Mouse (Mus musculus): Measurements from ENCODE around the gene Slc35g1.

The Slc35g1 gene

DNA sequence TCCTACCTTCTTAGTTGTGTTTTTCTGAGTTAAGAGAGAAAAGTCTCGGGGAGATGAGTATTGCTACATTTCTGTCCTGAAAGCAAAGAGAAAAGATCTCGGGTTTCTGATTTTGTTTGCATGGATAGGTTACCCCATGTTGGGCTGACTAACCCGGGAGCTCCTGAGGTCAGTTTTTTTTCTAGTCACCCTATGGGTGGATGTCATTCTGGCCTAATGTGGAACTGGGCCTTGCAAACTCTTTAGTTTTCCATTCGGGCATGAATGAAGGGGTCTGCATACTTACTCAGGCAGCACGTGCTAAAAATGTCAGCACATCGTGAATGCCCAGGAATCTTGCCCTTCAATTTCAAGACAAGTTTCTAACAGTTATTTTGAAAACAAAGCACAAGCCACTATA, 1.2 kb downstream of the Slc35g1 start:
- no peak for DNase-seq

GRCm38 (mm10) chr19:38398966-38399365, 3.2 kb downstream of the Slc35g1 start:
- DNase-seq: no peak

DNA sequence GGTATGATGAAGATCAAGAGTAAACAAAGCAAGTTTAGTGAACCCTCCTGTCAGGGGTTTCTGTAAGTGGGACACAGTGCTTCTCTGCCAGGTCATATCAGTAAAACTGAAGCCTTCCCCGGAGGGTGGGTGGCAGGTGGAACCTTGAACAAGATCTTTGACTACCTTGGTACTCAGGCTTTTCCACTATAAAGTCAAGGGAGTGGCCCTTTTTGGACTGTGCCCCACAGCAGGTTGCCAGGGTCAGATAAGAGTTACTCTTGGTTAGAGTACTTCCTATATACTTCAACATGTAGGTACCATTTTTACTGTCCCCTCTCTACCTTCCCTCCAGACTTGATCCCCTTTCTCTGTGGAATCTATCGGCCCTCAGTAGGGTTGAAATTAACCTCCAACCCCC, 5.1 kb downstream of the Slc35g1 start:
- DNase-seq: no peak

DNA sequence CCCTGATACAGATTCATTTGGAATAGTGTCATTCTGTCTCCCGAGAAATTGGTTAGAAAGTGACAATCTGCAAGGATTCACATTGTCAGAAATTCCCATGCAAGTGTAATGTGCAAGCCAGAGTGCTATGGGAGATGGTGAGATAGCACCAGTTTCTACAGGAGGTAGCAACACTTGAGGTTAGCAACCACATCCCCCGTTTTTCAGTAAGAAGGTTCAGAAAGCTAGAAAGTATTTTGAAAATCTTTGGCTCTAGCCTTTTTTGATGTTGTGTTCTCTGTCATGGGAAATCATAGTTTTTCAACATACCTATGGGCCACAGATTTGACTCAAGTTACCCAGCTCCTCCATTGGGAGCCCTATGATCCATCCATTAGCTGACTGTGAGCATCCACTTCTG, 5.6 kb downstream of the Slc35g1 start:
- DNase-seq: no peak

GRCm38 (mm10) chr19:38410357-38411056, 14.7 kb downstream of the Slc35g1 start:
- no peak for DNase-seq

DNA sequence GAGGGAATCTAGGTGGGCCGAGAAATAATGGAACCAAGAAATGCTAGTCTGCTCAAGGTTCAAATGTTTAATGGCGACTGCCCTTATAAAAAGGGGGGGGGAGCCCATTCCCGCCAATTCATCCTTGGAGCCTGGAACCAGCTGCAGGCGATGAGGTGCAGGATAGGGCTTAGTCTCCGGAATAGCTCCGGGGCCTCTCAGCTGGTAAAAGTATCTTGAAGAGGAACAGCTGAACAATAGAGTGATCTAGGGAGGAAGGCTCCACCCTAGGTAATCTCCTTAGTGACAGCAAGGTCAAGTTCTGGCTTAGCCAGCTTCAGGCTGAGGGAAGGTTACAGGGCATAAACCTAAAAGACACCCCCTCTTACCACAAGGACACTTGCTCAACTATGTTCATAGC, 18.1 kb downstream of the Slc35g1 start:
- DNase-seq: no peak

GRCm38 (mm10) chr19:38418819-38419423, 23.1 kb downstream of the Slc35g1 start:
- DNase-seq: no peak

GRCm38 (mm10) chr19:38420751-38421295, 25.0 kb downstream of the Slc35g1 start:
- no peak for DNase-seq

DNA sequence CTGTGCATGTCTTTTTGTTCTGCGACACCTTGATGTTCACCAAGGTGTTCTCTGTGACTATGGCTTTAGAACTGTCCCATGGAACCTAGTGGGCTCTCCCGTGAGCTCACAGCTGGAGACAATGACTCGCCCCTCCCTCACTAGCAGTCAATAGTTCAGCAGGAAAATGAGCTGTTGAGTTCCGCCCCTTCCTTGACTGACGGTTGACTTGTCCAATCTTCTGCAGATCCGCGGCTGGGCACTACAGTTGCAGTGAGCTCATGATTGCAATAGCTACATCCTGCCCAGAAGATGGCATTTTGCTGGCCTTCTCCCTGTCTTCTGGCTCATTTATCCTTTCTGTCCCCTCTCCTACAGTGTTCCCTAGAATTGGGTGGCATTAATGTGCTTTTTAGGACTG, 25.7 kb downstream of the Slc35g1 start:
- no peak for DNase-seq

- DNase-seq: no peak
Measured at GRCm38 (mm10) chr19:38422926-38423325, 27.1 kb downstream of the Slc35g1 start.

DNA sequence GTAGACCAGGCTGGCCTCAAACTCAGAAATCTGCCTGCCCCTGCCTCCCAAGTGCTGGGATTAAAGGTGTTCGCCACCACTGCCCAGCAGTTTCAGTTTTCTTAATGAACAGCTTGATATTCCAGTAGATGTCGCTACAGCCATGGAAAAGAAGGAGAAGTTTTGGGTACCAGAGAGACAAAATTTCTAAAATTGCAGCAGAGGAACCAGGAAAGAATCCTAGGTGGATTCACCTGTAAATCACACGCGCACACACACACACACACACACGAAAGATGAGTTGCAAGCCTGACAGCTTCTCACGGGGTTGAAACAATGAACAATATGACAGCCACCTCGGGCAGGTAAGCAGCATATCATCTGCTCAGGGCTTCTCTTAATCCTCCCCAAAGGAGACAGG, 28.1 kb downstream of the Slc35g1 start:
- DNase-seq: no peak

- DNase-seq: no peak
Measured at GRCm38 (mm10) chr19:38424581-38424980, 28.8 kb downstream of the Slc35g1 start.

DNA sequence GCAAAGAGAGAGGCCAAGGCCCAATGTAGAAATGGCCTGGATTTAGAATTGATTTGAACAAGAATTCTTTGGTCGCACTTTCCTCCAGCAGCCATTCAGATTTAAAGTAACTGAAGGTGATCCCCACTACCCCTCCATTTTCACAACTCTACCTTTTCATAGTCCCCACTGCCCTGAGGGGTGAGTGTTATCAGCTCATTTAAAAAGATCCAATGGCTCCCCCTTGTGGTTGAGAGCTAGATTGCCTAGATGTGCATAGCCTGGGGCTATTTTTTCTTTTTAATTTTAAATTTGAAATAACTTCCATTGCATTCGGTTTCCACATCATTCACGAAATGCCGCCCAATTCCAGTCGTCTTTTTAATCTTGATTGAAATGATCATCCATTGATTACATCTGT, 33.5 kb downstream of the Slc35g1 start:
- peak; percentile 16 for DNase-seq

DNA sequence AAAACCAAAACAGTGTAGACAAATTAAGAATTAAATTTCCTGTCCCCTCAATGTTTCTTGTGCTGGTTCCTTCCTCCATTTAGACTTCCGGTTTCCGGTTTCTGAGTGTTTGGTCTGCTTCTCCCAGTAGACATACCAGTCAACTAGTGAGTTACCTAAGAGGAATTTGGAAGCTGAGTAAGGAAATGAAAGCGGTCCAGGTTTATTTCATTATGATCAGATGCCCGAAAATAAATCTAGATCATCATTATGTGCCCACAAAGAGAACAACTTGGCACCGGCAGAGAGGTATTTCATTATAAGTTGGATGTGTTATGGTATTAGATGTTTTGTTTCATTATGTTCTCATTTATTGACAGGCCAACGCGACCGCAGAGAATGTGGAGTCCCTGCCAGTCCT, 34.7 kb downstream of the Slc35g1 start:
- no peak for DNase-seq

- DNase-seq: no peak
Measured at GRCm38 (mm10) chr19:38431326-38431725, 35.5 kb downstream of the Slc35g1 start.

DNA sequence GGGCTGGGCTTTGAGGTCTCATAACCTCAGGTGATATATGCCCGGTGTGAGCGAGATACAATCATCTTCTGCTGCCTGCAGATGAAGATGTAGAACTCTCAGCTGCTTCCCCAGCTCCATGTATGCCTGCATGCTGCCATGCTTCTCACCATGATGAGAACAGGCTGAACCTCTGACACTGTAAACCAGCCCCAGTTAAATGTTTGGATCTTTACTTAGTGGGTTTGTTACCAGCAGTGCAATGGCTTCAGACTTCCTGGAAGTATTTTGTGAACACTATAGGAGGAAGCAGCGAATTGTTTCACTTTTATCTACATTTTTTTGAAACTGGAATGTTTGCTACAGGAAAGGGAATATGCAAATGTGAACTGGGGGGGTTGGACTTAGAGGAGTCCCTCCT, 36.2 kb downstream of the Slc35g1 start:
- no peak for DNase-seq

DNA sequence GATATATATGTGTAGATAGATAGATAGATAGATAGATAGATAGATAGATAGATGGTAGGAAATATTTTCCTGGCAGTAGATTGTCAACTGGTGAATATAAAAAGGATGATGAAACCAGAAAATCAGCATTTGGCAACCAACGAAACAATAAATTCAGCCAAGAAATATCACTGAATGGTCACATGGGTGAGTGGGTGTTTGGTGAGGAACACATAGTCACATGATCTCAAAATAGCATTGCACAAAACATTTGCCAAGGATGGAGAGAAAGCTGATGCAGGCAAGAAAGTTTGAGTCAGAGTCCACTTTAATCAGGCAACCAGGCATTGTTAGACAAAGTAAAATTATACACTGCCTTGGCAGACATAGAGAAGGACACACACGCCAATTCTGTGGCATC, 37.6 kb downstream of the Slc35g1 start:
- DNase-seq: no peak

GRCm38 (mm10) chr19:38435221-38435620, 39.4 kb downstream of the Slc35g1 start:
- no peak for DNase-seq

GRCm38 (mm10) chr19:38441860-38442259, 46.1 kb downstream of the Slc35g1 start:
- no peak for DNase-seq

- no peak for DNase-seq
Measured at GRCm38 (mm10) chr19:38445758-38446157, 50.0 kb downstream of the Slc35g1 start.

Measured in right cerebral cortex, postnatal 14 days (tissue).